Mouse (Mus musculus): ENCODE data around the gene Plekho1.

GRCm38 (mm10) chr3:96001560-96001959, 5.8 kb upstream of the Plekho1 start:
- TF ChIP-seq CTCF (IDR thresholded peaks at IDR 0.05; ENCODE audit: control insufficient read depth, insufficient read depth, insufficient read length) (no peak), USF1 (IDR thresholded peaks at IDR 0.05; ENCODE audit: low read depth) (no peak), MAX (IDR thresholded peaks at IDR 0.05) (no peak), CEBPB (IDR thresholded peaks at IDR 0.05; ENCODE audit: low read depth) (no peak)

All from C2C12 (cell line).